In genomic region chr10:21448942-21449341, GRCm38 (mm10) we compare ENCODE assay signal across 23 mouse cellular contexts.
"Had no signal": no experiment of that assay in that cellular context is flagged by ENCODE, and none has a peak within 500 bp of the region (broad histone marks: within the 10 kb centered on the region; RNA-seq: fewer than 3 reads in every experiment).

No protein-coding gene starts in this region.

- ATAC-seq: hindbrain, postnatal 0 days; liver, embryonic 12.5 days had no signal

- H3K4me2 ChIP-seq: heart, embryonic 13.5 days; heart, embryonic 15.5 days; hindbrain, embryonic 13.5 days; hindbrain, embryonic 15.5 days; limb, embryonic 12.5 days; liver, embryonic 12.5 days had no signal

- H3K27ac ChIP-seq: gastrocnemius, adult 2 months; heart, embryonic 10.5 days; heart, embryonic 13.5 days; heart, embryonic 15.5 days; hindbrain, embryonic 13.5 days; hindbrain, embryonic 15.5 days; hindbrain, postnatal 0 days; layer of hippocampus, adult 2 months; left cerebral cortex, adult 2 months; limb, embryonic 10.5 days; limb, embryonic 12.5 days; liver, embryonic 12.5 days; liver, embryonic 14.5 days had no signal

- H3K36me3 ChIP-seq: heart, embryonic 10.5 days; heart, embryonic 13.5 days; heart, embryonic 15.5 days; hindbrain, embryonic 13.5 days; hindbrain, embryonic 15.5 days; limb, embryonic 10.5 days; limb, embryonic 12.5 days; liver, embryonic 12.5 days had no signal

- H3K9me3 ChIP-seq: heart, embryonic 13.5 days; heart, embryonic 15.5 days; hindbrain, embryonic 13.5 days; hindbrain, embryonic 15.5 days; limb, embryonic 10.5 days; limb, embryonic 12.5 days; liver, embryonic 12.5 days had no signal

- H3K27me3 ChIP-seq: heart, embryonic 13.5 days; heart, embryonic 15.5 days; hindbrain, embryonic 15.5 days; limb, embryonic 12.5 days; liver, embryonic 12.5 days had no signal

- H3K4me3 ChIP-seq: gastrocnemius, adult 2 months; heart, embryonic 10.5 days; heart, embryonic 13.5 days; heart, embryonic 15.5 days; hindbrain, embryonic 13.5 days; hindbrain, embryonic 15.5 days; layer of hippocampus, adult 2 months; left cerebral cortex, adult 2 months; limb, embryonic 10.5 days; limb, embryonic 12.5 days; liver, embryonic 12.5 days had no signal

- H3K9ac ChIP-seq: heart, embryonic 13.5 days; heart, embryonic 15.5 days; hindbrain, embryonic 13.5 days; hindbrain, embryonic 15.5 days; limb, embryonic 12.5 days; liver, embryonic 12.5 days; liver, embryonic 14.5 days had no signal

- DNase-seq: gastrocnemius, adult 2 months; gastrocnemius, postnatal 10 days; gastrocnemius, postnatal 25 days; heart, adult 18-20 months; heart, postnatal 14 days; heart, postnatal 36 days; kidney, adult 18-20 months; kidney, adult 8-10 months; kidney, postnatal 10 days; kidney, postnatal 25 days; kidney, postnatal 4 days had no signal

- H3K4me1 ChIP-seq: hindbrain, embryonic 15.5 days had no signal
